Mouse (Mus musculus) heart, postnatal 25 days (tissue): ENCODE data around the gene Naa80. TPM values are rescaled to one million over a fixed set of nuclear protein-coding genes. Genes with fewer than 3 reads are reported as not detected.
"Not testable (repeated sequence)": the region's sequence is repeated elsewhere in the genome, so short reads cannot be mapped to it uniquely, and the experiment has no call there.

ENCODE experiments used
- DNase-seq: peaks from one replicate; pipeline ENCODE4 v3.0.0; 2022; ENCODE audit warnings: low spot score
- intact Hi-C: fragments of 180-260 bp; cut with DNase I; formaldehyde crosslinking; loops from one replicate; pipeline ENCODE4 v1.15.1; 2025
- total RNA-seq, 2 experiments: library from RNA; stranded (reverse); gene quantifications; 2 replicates each; pipeline ENCODE4 v1.2.3; 2021

Naa80 gene
- total RNA-seq, 2 experiments from 2014 or later: 14.0 to 18.4 TPM

GRCm38 (mm10) chr9:107569270-107569669 lies 9.4 kb upstream of the Naa80 start:
- intact Hi-C loops: loop anchor here (5.0 kb wide), 1 partner anchor 58 kb away; no protein-coding TSS in a partner anchor
- no peak for DNase-seq

DNA sequence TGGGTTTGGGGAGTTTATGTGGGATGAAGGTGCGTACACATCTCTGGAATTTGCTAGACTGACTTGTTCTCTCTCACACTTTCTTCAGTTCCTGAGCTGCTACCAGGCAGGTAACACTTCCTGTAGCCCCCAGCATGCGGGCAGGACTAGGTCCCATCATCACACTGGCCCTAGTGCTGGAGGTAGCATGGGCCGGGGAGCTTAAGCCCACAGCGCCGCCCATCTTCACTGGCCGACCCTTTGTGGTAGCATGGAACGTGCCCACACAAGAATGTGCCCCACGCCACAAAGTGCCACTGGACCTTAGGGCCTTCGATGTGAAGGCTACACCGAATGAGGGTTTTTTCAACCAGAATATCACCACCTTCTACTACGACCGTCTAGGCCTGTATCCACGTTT lies 8.7 kb upstream of the Naa80 start:
- intact Hi-C loops: no loop called here
- no peak for DNase-seq

DNA sequence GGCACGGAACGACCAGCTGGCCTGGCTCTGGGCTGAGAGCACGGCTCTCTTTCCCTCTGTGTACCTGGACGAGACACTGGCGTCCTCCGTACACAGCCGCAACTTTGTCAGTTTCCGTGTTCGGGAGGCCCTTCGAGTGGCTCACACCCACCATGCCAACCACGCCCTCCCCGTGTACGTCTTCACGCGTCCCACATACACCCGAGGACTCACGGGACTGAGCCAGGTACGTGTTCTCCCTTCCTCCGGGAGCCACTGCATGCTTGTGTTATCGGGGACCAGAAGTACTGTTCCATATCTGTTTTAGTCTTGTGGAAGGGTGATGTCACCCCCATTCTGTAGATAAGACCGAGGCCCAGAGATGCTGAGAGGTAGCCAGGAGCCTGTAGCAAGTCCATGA lies 7.8 kb upstream of the Naa80 start:
- no peak for DNase-seq
- intact Hi-C loops: no loop called here

GRCm38 (mm10) chr9:107571534-107572326 lies 7.0 kb upstream of the Naa80 start:
- DNase-seq: no peak
- intact Hi-C loops: no loop called here

DNA sequence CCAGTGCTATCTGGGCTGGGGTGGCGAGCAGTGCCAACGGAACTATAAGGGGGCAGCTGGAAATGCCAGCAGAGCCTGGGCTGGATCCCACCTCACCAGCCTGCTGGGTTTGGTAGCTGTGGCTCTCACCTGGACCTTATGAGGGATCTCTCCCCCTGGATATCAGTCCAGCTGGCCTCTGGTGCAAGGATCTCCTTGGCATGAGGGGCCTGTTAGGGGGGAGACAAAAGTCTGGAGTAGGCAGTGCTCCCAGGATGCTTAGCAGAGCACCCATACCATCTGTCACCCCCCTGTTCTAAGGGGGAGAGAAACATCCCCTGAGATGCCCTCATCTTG lies 6.4 kb upstream of the Naa80 start:
- DNase-seq: no peak
- intact Hi-C loops: no loop called here

- intact Hi-C loops, DNase-seq: not testable (repeated sequence)
These were observed 4.9 kb upstream of the Naa80 start for GRCm38 (mm10) chr9:107573774-107574173.

DNA sequence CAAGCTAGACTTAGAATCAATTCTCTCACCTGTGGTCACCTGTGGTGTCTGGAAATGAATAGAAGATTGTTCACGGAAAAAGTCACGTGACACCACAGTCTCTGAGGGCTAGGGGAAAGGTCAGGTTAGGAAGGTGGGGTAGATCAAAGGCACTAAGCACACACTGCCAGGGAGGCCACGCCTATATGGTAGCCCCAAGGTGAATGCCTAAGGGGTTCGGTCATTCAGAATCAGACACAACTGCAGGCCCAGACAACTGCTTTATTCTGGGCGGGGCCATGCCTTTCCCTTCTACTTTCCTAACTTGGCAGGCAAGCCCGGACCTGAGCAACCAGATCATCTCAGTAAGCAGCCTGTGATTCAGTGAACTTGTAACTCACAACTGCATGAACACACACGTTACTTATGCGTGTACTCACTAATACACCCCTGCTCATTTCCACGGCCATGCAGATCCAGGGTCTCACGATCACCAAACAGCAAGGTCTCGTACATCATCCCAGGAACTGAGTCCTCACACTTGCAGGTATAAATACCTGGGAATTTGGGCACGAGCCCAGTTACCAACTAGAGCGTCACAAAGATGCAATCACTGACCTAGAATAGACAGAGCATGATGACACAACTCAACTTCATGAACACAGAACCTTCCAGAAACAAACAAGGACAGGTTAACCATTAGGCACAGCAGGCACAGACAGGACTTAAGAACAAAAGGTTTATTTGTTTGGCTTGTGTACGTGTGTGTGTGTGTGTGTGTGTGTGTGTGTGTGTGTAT lies 2.9 kb upstream of the Naa80 start:
- intact Hi-C loops: no loop called here
- DNase-seq: no peak

DNA sequence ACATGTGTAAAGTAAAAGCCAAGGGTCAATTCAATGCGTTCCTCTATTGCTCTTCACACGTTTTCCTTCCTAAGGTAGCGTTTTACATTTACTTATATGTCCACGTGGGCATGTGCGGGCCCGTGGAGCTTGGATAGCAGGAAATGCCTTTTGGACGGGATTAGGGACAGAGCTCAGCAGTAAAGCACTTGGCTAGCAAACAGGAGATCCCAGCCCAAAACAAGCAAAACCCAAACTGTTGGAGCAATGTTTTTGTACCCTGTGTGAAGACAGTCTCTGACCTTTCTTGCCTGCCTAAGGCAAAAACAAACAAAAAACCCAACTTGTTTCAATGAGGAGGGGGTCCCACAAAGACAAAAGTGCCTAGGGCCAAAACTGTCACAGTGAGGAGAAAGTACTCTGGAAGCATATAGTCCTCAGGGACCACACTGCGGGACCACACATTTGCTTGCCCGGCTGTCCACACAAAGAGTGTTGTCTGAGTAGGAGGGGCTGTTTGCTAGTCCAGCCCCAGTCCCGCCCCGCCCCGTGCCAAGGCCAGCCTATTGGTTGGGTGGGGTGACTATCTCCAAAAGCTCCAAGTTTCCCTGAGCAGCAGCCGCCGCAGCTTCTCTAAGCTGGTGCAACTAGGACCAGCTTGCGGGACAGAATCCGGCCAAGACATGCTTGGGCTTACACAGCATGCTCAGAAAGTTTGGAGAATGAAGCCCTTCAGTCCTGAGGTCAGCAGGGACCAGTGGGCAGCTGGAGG lies 2.2 kb upstream of the Naa80 start, which contains the start of gene Hyal1:
Gene Hyal1, plus strand, starts transcription at position 571 of the 751 bp plus-strand sequence.
- intact Hi-C loops: no loop called here
- peak; percentile 75 for DNase-seq

DNA sequence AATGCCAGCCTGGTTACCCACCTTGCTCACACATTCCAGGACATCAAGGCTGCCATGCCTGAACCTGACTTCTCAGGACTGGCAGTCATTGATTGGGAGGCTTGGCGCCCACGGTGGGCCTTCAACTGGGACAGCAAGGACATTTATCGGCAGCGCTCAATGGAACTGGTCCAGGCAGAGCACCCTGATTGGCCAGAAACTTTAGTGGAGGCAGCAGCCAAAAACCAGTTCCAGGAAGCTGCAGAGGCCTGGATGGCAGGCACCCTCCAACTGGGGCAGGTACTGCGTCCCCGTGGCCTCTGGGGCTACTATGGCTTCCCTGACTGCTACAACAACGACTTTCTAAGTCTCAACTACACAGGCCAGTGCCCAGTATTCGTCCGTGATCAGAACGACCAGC lies 816 bp upstream of the Naa80 start:
- intact Hi-C loops: no loop called here
- DNase-seq: no peak

DNA sequence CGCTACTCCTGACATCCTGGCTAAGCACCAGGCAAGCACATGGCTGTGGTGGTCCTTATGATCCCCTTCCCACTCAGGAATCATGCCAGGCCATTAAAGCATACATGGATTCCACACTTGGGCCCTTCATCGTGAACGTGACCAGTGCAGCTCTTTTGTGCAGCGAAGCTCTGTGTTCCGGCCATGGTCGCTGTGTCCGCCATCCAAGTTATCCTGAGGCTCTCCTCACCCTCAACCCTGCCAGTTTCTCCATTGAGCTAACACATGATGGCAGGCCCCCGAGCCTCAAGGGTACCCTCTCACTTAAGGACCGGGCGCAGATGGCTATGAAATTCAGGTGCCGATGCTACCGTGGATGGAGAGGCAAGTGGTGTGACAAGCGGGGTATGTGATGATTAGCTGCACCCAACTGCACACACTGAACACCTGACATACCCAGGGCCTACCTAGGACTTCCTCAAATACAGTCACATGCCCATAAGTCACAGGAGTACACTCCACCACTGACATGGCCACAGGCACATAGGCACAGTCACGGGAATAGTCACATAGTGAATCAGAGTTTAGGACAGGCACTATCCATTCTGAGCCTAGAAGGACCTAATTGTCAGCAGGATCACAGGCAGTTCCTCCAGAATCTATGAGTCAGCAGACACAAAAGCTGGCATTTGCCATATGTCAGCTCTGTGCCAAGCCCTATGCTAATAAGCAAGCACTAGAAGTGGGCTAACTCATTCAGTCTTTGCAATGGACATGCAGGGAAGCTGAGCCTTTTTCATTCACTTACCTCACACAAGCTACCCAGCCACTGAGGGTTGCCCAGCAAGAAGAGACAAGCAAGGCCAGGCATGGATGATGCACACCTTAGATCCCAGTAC lies 575 bp downstream of the Naa80 start:
- intact Hi-C loops: no loop called here
- DNase-seq: no peak

DNA sequence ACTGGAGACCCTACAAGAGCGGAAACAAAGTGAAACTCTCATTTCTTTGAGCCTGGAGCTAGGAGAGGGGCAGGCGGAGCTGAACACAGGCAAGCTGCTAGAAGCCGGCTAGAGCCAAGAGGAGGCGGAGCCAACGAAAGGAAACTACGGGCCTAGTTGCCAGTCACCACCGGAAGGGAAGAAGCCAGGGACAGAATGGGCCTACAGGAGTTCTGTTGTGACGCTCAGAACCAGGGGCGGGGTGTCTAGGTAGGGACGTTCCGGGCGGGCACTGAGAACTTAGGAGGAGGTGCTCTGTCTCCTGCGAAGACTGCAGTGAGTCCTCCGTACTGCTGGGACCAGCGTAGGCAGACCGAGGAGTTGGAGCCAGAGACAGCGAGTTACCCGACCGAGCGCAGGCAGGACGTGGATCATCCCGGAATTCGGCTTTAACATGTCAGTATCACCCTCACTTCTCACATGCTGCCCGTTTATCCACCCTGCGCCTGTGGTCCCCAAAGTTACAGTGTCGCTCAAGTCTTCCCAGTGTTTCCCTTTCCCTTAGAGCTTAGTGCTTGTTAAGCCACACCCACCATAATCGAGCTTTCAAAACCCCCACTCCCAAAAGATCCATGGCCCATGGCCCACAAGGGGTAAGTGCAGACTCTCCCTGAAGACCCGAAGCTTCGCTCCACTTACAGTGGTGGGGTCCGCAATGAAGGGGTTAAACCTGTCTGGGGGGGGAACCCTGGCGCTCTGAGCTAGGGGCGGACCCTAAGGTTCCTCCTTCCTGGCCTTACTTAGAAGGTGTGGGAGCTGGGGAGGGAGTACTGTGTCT lies 2.0 kb downstream of the Naa80 start, which contains the start of gene Hyal3:
Gene Hyal3, plus strand, starts transcription at position 318 of the 817 bp plus-strand sequence.
- intact Hi-C loops: no loop called here
- DNase-seq: peak; percentile 87

GRCm38 (mm10) chr9:107581584-107581983 lies 2.9 kb downstream of the Naa80 start:
- no peak for DNase-seq
- intact Hi-C loops: no loop called here

DNA sequence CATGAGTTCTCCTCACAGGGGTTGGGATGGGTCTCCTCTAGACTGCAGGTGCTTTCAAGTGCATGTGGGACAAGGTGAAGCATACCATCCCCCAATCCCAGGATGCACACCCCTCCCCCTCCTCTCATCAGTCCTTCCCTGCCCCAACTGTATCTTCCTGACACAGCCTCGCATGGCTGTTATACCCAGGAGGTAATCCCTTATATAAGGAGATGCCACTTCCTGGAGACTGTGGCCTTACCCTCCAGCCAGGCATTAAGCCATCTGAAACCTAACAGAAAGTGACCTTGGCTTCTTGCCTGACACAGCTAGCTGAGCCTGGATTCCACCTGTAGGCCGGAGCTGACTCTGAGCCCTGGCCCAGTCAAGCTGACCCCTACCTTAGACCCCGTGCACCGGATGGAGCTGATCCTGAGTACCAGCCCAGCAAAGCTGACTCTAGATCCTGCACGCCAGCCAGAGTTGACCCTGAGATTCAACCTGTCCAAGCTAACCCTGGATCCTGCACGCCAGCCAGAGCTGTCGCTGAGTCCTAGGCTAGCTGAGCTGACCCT lies 3.9 kb downstream of the Naa80 start:
- intact Hi-C loops: no loop called here
- DNase-seq: no peak

GRCm38 (mm10) chr9:107583174-107583573 lies 4.5 kb downstream of the Naa80 start:
- intact Hi-C loops: no loop called here
- DNase-seq: no peak

DNA sequence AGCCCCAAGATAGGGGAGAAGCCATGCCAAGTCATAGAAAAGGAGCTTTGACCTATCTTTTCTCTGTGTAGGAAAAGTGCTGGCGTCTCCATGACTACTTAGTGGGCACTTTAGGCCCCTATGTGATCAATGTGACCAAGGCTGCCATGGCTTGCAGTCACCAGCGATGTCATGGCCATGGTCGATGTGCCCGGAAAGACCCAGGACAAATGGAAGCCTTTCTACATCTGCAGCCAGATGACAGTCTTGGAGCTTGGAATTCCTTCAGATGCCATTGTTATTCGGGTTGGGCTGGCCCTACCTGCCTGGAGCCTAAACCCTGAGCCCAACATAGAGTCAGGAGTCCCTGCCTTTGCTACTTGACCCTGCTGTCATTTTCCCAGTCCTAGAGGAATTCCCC lies 7.8 kb downstream of the Naa80 start:
- intact Hi-C loops: no loop called here

DNA sequence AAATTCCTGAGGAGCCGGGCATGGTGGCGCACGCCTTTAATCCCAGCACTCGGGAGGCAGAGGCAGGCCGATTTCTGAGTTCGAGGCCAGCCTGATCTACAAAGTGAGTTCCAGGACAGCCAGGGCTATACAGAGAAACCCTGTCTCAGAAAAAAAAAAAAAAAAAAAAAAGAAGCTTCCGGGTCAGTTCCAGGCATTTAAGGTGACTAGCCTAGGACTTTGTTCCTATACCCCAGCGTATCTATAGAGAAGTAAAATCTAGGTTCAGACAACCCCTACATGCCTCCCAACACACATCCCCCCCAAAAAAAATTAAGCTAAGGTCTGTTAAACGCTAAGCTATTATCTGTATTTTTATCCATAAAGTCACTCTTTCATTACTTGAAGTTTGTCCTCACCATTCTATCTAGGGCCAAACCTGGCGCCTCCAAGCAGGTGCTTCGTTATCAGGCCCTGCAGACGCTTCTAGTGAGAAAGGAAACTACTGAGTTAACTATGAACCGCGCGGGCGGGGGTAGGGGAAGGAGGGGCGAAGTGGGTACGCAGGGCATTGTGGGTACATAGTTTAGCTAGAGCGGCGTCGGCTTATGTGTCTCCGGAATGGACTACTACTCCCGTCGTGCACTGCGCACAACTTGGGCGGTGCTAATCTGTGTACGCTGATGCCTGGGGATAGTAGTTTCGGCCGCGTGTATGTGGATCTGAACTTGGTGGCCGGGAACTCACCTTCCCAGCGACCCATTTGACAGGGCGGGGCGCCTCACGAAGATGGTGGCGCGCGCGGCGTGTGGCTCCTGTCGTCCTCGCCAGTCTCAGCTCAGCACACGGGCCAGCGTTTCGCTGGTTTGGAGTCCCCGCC lies 8.5 kb downstream of the Naa80 start, which contains the start of gene Ifrd2:
Gene Ifrd2, plus strand, starts transcription at position 669 of the 859 bp plus-strand sequence.
- intact Hi-C loops: no loop called here
- DNase-seq: peak; percentile 98

More for the DNA sequence above, 7.8 kb downstream of the Naa80 start:
- DNase-seq: no peak

- intact Hi-C loops: no loop called here
- no peak for DNase-seq
These were observed 9.3 kb downstream of the Naa80 start for GRCm38 (mm10) chr9:107587833-107588639.
